Mouse (Mus musculus): Measurements from ENCODE around the gene Fam161b. TPM values are rescaled to one million over a fixed set of nuclear protein-coding genes. Genes with fewer than 3 reads are reported as not detected.

Gene Fam161b
- total RNA-seq, 2 experiments from 2014 or later: 9.5 to 10.8 TPM

Other genes with a start within 250 kb of the Fam161b start
- gene Dnal1, start 247.5 kb downstream of the Fam161b start, total RNA-seq (2021): 100 to 1,000 TPM in 1 of 2 experiments, 10 to 100 TPM in 1; 95.8 to 104 TPM
- gene Pnma1, start 213.3 kb downstream of the Fam161b start, total RNA-seq (2021): 1 to 10 TPM; 3.8 to 4.5 TPM
- 10 to 100 TPM; 21.0 to 21.7 TPM for gene Elmsan1, start 143.0 kb downstream of the Fam161b start, total RNA-seq (2021)
- gene Ptgr2, start 76.6 kb downstream of the Fam161b start, total RNA-seq (2021): 10 to 100 TPM; 38.0 to 41.3 TPM
- 10 to 100 TPM; 31.4 to 38.7 TPM for gene Zfp410, start 45.0 kb downstream of the Fam161b start, total RNA-seq (2021)
- gene Coq6, start 176 bp downstream of the Fam161b start, total RNA-seq (2021): 10 to 100 TPM; 26.4 to 28.7 TPM
- gene Entpd5, start 47.2 kb upstream of the Fam161b start, total RNA-seq (2021): 10 to 100 TPM; 24.8 to 27.0 TPM
- gene Bbof1, start 47.2 kb upstream of the Fam161b start, total RNA-seq (2021): 10 to 100 TPM in 1 of 2 experiments, 1 to 10 TPM in 1; 7.0 to 11.0 TPM
- 10 to 100 TPM; 13.0 to 13.3 TPM for gene Rnf113a2, start 55.4 kb upstream of the Fam161b start, total RNA-seq (2021)
- gene Aldh6a1, start 89.2 kb upstream of the Fam161b start, total RNA-seq (2021): 10 to 100 TPM; 45.1 to 47.5 TPM
- 10 to 100 TPM; 20.4 to 25.5 TPM for gene Lin52, start 89.6 kb upstream of the Fam161b start, total RNA-seq (2021)
- gene Vsx2, start 207.9 kb upstream of the Fam161b start, total RNA-seq (2021): under 1 TPM; 0.12 to 0.22 TPM

Measured in layer of hippocampus, postnatal 25 days (tissue).